Mouse (Mus musculus): ENCODE measurements around the gene Ptprt. TPM values are rescaled to one million over a fixed set of nuclear protein-coding genes. Genes with fewer than 3 reads are reported as not detected.

Ptprt gene
- polyA plus RNA-seq, 1 experiment from 2014 or later = 4.0 TPM

DNA sequence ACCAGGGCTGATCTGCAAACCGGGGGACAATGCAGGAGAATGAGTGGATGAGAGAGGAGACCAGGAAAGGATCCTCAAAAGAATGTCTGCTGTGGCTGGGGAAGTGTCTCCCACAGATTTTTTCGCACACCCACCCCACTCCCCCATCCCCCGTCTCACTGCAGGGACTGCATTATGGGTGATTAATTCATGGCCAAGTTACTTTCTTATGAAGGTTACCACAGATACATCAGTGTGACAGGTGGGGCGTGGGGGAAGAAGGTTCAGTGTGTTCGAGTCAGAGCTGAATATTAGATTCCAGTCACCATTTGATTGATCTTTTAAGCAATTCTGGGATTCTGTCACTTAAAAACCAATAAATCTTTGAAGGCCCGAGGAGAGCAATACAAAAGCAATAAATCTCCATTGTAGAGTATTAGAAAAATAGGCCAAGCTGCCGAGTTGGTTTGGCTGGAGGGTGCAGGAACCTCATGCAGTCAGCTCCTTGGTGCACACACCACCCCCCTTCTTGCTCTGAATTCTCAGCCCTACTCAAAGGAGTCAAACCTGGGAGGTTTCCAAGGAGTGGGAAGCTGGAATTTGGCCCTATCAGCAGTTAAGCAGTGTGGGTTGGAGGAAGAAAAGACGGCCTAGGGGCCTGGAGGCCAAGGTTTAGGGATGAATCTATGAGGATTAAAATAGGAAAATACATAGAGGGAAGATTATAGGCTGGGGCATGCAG, 854.5 kb downstream of the Ptprt start:
- DNase-seq (ENCODE audit: low spot score) (peak; percentile 7), ATAC-seq (replicated peaks; ENCODE audit: low FRiP score, low read depth) (no peak; the same call in 1 of the 2 replicates)
- no peaks in the 10 kb centered on the region for H3K27me3 ChIP-seq (ENCODE audit: insufficient read depth, low read length)
- no peaks in the 10 kb centered on the region for H3K4me1 ChIP-seq (replicated peaks; ENCODE audit: insufficient read depth, low read length)
- no peak for TF ChIP-seq CTCF (IDR thresholded peaks at IDR 0.05; ENCODE audit: low read depth)
- no peak overlapping the region for H3K4me3 ChIP-seq (replicated peaks; ENCODE audit: low read depth, low read length)
- no peak overlapping the region for H3K4me2 ChIP-seq (ENCODE audit: low read length)
- H3K9me3 ChIP-seq (replicated peaks; ENCODE audit: low read length) = no peaks in the 10 kb centered on the region
- H3K27ac ChIP-seq = no peak overlapping the region
- H3K36me3 ChIP-seq (ENCODE audit: insufficient read depth, low read length) = no peaks in the 10 kb centered on the region
- no peak overlapping the region for H3K9ac ChIP-seq (ENCODE audit: low read depth, low read length)
- 24% methylated on average over 8 of the region's 8 CpGs for WGBS

DNA sequence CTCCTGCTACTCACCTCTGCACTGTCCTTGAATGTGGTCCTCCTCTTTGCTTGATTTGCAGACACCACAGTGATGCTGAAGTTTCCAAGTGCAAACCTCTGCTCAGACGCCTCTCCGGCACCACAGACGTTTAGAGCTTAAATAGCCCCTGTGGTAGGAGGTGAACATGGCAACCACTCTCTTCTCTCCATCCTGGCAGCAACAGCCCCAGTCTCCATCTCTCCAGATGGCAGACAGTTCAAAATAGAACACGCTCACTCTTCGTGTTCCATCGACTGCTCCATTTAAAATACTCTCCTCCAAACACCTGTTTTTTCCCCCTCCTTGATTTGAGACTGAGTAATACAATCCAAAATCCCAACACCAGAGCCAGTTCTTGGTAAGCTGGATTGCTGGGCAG, 861.0 kb downstream of the Ptprt start:
- no peaks in the 10 kb centered on the region for H3K9me3 ChIP-seq (replicated peaks; ENCODE audit: low read length)
- WGBS = 83% methylated on average over 6 of the region's 6 CpGs
- TF ChIP-seq CTCF (IDR thresholded peaks at IDR 0.05; ENCODE audit: low read depth) = no peak
- H3K4me3 ChIP-seq (replicated peaks; ENCODE audit: low read depth, low read length) = no peak overlapping the region
- H3K27me3 ChIP-seq (ENCODE audit: insufficient read depth, low read length) = no peaks in the 10 kb centered on the region
- no peaks in the 10 kb centered on the region for H3K4me1 ChIP-seq (replicated peaks; ENCODE audit: insufficient read depth, low read length)
- no peaks in the 10 kb centered on the region for H3K36me3 ChIP-seq (ENCODE audit: insufficient read depth, low read length)
- no peak overlapping the region for H3K9ac ChIP-seq (ENCODE audit: low read depth, low read length)
- no peak overlapping the region for H3K27ac ChIP-seq
- no peak overlapping the region for H3K4me2 ChIP-seq (ENCODE audit: low read length)
- DNase-seq (ENCODE audit: low spot score) (no peak), ATAC-seq (replicated peaks; ENCODE audit: low FRiP score, low read depth) (no peak)

DNA sequence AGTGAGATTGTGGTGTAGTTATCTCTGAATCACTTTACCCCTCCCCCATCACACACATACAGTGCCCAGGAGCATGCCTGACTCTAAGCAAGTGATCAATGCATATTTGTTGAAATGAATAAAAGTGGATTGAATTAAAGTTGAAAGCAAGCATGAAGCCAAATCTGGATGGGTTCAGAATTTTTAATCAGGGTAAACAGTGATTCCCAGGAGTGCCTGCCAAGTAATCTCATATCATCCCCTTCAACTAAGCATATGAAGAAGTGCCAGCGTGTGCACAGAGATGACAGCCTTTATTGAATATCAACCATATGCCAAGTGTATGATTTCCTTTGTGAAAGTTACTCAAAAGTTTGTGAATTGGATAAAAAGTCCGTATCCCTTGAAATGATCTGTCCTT, 893.4 kb downstream of the Ptprt start:
- H3K9ac ChIP-seq (ENCODE audit: low read depth, low read length) = no peak overlapping the region
- H3K4me2 ChIP-seq (ENCODE audit: low read length) = no peak overlapping the region
- no peak for DNase-seq (ENCODE audit: low spot score)
- no peaks in the 10 kb centered on the region for H3K36me3 ChIP-seq (ENCODE audit: insufficient read depth, low read length)
- WGBS = 82% methylated on average over 2 of the region's 2 CpGs
- no peaks in the 10 kb centered on the region for H3K4me1 ChIP-seq (replicated peaks; ENCODE audit: insufficient read depth, low read length)
- TF ChIP-seq CTCF (IDR thresholded peaks at IDR 0.05; ENCODE audit: low read depth) = no peak
- no peaks in the 10 kb centered on the region for H3K27me3 ChIP-seq (ENCODE audit: insufficient read depth, low read length)
- H3K4me3 ChIP-seq (replicated peaks; ENCODE audit: low read depth, low read length) = no peak overlapping the region
- ATAC-seq (replicated peaks; ENCODE audit: low FRiP score, low read depth) = no peak
- H3K9me3 ChIP-seq (replicated peaks; ENCODE audit: low read length) = no peaks in the 10 kb centered on the region
- no peak overlapping the region for H3K27ac ChIP-seq

DNA sequence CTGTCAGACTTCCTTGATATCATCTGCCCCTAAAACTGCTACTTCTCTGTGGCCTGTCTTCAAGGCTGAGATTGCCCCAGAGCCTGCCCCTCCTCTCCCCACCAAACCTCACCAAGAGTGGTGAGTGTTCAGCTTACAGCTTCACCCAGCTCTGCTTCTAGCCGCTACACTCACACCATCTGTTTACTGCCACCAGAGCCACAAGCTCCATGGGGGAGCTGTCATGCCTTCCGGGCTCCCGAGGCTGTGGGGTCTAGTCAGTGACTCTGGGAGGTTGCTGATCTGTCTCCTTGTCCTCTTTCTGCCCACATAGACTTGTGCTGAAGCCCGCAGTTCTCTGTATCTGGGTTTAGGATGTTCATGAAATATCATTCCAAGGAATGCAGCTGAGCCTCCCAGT, 947.9 kb downstream of the Ptprt start:
- Histone ChIP-seq H3K4me3 (replicated peaks; ENCODE audit: low read depth, low read length) (no peak overlapping the region), H3K4me2 (ENCODE audit: low read length) (no peak overlapping the region)

DNA sequence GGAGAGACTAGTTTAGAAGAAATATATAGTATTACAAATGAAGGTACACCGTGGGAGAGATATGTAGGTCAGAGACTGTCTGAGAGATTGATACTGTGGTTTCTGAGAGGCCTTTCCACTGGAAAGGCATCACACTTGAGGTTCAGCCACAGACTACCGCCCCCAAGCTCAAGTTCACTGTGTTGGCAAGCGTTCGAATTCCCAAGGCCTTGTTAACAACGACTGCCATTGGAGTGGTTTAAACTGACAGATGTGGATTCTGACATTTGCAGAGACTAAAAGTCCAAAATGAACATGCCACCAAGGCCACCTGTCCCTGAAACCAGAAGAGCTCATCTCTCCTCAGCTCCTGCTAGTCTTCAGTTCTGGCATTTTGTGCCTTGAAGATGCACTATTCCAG, 951.6 kb downstream of the Ptprt start:
- H3K4me1 ChIP-seq (replicated peaks; ENCODE audit: insufficient read depth, low read length) = no peaks in the 10 kb centered on the region
- ATAC-seq (replicated peaks; ENCODE audit: low FRiP score, low read depth) (no peak), DNase-seq (ENCODE audit: low spot score) (no peak)
- no peaks in the 10 kb centered on the region for H3K27me3 ChIP-seq (ENCODE audit: insufficient read depth, low read length)
- 78% methylated on average over 5 of the region's 5 CpGs for WGBS
- no peaks in the 10 kb centered on the region for H3K9me3 ChIP-seq (replicated peaks; ENCODE audit: low read length)
- no peaks in the 10 kb centered on the region for H3K36me3 ChIP-seq (ENCODE audit: insufficient read depth, low read length)
- no peak overlapping the region for H3K4me3 ChIP-seq (replicated peaks; ENCODE audit: low read depth, low read length)
- no peak overlapping the region for H3K27ac ChIP-seq
- no peak overlapping the region for H3K4me2 ChIP-seq (ENCODE audit: low read length)
- no peak for TF ChIP-seq CTCF (IDR thresholded peaks at IDR 0.05; ENCODE audit: low read depth)
- H3K9ac ChIP-seq (ENCODE audit: low read depth, low read length) = no peak overlapping the region

More for the DNA sequence above, 947.9 kb downstream of the Ptprt start:
- ATAC-seq (replicated peaks; ENCODE audit: low FRiP score, low read depth) (no peak), DNase-seq (ENCODE audit: low spot score) (no peak)
- Histone ChIP-seq H3K4me1 (replicated peaks; ENCODE audit: insufficient read depth, low read length) (no peaks in the 10 kb centered on the region), H3K36me3 (ENCODE audit: insufficient read depth, low read length) (no peaks in the 10 kb centered on the region), H3K9ac (ENCODE audit: low read depth, low read length) (no peak overlapping the region), H3K27me3 (ENCODE audit: insufficient read depth, low read length) (no peaks in the 10 kb centered on the region), H3K27ac (no peak overlapping the region), H3K9me3 (replicated peaks; ENCODE audit: low read length) (no peaks in the 10 kb centered on the region)
- TF ChIP-seq CTCF (IDR thresholded peaks at IDR 0.05; ENCODE audit: low read depth) = no peak
- 35% methylated on average over 4 of the region's 4 CpGs for WGBS

DNA sequence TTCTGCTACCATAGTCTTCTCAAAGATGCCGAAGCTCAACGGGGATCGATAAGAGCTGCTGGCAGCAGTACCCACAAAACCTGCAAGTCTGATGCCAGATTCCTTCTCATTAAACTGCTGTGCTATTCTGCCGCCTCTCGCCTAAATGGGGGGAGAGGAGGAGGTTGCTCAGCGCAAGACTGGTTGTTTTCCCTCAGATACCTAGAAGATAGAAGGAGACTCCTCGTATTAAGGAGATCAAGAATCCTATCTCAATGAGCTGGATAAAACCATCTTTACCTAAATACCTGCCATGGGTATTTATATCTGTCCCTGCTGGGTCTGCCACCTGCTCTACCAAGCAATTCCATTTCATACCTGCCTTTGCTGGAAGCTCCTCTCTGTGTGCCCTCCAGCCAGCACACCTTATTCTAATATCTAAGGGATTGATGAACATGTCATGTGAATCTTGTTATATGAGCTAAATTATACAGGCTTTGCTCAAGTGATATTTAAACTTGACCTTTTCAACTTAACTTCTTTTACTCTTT, 954.5 kb downstream of the Ptprt start:
- WGBS = 89% methylated on average over 7 of the region's 7 CpGs
- no peak for DNase-seq (ENCODE audit: low spot score)
- TF ChIP-seq CTCF (IDR thresholded peaks at IDR 0.05; ENCODE audit: low read depth) = no peak
- Histone ChIP-seq H3K9me3 (replicated peaks; ENCODE audit: low read length) (no peaks in the 10 kb centered on the region), H3K4me3 (replicated peaks; ENCODE audit: low read depth, low read length) (no peak overlapping the region), H3K9ac (ENCODE audit: low read depth, low read length) (no peak overlapping the region), H3K4me2 (ENCODE audit: low read length) (no peak overlapping the region), H3K4me1 (replicated peaks; ENCODE audit: insufficient read depth, low read length) (no peaks in the 10 kb centered on the region), H3K27me3 (ENCODE audit: insufficient read depth, low read length) (no peaks in the 10 kb centered on the region), H3K27ac (no peak overlapping the region), H3K36me3 (ENCODE audit: insufficient read depth, low read length) (no peaks in the 10 kb centered on the region)
- ATAC-seq (replicated peaks; ENCODE audit: low FRiP score, low read depth) = no peak
